Mouse (Mus musculus) erythroblast, embryonic 14.5 days (primary cell): ENCODE measurements around the gene Samd13.

Experiments used
- GATA1 ChIP-seq: IDR thresholded peaks from 2 replicates; pipeline ENCODE4 v1.6.1; 2012; ENCODE audit warnings: low read length, inconsistent platforms, mixed read lengths
- TAL1 ChIP-seq: IDR thresholded peaks from 3 replicates; pipeline ENCODE4 v1.6.1; 2012; ENCODE audit warnings: low read length, inconsistent platforms, mixed read lengths

- TF ChIP-seq TAL1 (no peak), GATA1 (no peak)
Observed at GRCm38 (mm10) chr3:146661001-146661400, 24.4 kb downstream of the Samd13 start.
